Comparison of ENCODE assay signal across 8 mouse cellular contexts in the genomic region with DNA sequence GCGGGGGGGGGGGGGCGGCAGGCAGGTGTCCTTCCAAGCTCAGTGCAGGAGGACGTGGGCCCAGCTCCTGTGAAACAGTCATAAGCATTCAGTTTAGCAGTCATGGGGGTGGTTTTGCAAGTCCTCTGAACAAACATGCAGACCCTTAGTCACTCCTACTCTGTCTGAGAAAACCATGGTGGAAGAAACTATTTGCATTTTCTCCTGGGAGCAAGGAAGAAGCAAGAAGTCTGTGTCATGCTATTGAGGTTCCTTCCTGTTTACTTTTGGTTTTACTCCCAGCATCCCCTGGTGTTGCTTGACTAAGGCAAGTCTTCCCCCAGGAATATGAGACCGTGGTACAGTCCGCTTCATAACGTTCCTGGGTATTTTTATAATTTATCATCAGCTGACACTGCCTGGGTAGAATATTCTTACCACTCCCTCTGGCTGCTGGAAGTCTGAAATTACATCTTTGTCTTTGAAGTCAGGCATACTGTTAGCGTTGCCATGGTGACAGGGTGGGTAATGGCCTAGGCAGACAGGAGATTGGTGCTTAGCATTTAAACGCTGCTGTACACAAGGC.
A peak's percentile ranks its signal among the peaks of the same experiment; 100 is the strongest.
DNase-seq lines count a peak whose midpoint lies in the region; ATAC-seq and TF ChIP-seq lines count a peak whose summit lies in the region.

No protein-coding gene starts in this region.

- DNase-seq in spleen, adult 2 months (ENCODE audit: low read depth in 1 of 2, low spot score in 2 of 2): peak; percentile 23 to 61
- DNase-seq in spleen, adult 12 weeks (ENCODE audit: low spot score): no peak
- DNase-seq in embryo, embryonic 11.5 days (ENCODE audit: low read depth, low spot score): peak; percentile 80
- peak; percentile 60 for DNase-seq in gastrocnemius, postnatal 14 days
- DNase-seq in limb, embryonic 10.5 days (ENCODE audit: low spot score): peak; percentile 75

- no peak overlapping the region for H3K9ac ChIP-seq in intestine, postnatal 0 days (ENCODE audit: low read depth, low read length)
- H3K9ac ChIP-seq in midbrain, embryonic 12.5 days (replicated peaks): no peak overlapping the region
- no peak overlapping the region for H3K9ac ChIP-seq in stomach, embryonic 16.5 days (ENCODE audit: low read length)

- no peaks in the 10 kb centered on the region; the same call in 1 of the 2 replicates for H3K36me3 ChIP-seq in spleen, adult 2 months (ENCODE audit: control insufficient read depth, insufficient read depth, low read length)
- H3K36me3 ChIP-seq in intestine, postnatal 0 days (ENCODE audit: control insufficient read depth, insufficient read depth): no peaks in the 10 kb centered on the region
- H3K36me3 ChIP-seq in limb, embryonic 10.5 days: 0 out of 2 replicates have a peak, but pooled peaks cover 2% of the 10 kb centered on the region
- no peaks in the 10 kb centered on the region for H3K36me3 ChIP-seq in midbrain, embryonic 12.5 days
- H3K36me3 ChIP-seq in stomach, embryonic 16.5 days (ENCODE audit: control insufficient read depth, insufficient read depth, low read length): no peaks in the 10 kb centered on the region

- H3K27me3 ChIP-seq in spleen, adult 2 months (ENCODE audit: control insufficient read depth, insufficient read depth, low read length): no peaks in the 10 kb centered on the region
- H3K27me3 ChIP-seq in intestine, postnatal 0 days (replicated peaks; ENCODE audit: control insufficient read depth, insufficient read depth, low read length): no peaks in the 10 kb centered on the region
- H3K27me3 ChIP-seq in limb, embryonic 10.5 days (ENCODE audit: low read depth, poor library complexity, severe bottlenecking): no peaks in the 10 kb centered on the region
- H3K27me3 ChIP-seq in midbrain, embryonic 12.5 days: no peaks in the 10 kb centered on the region
- H3K27me3 ChIP-seq in stomach, embryonic 16.5 days (ENCODE audit: control insufficient read depth, insufficient read depth, low read length): no peaks in the 10 kb centered on the region

- H3K27ac ChIP-seq in spleen, adult 2 months (ENCODE audit: insufficient read depth, low read length): no peak overlapping the region
- H3K27ac ChIP-seq in intestine, postnatal 0 days (ENCODE audit: low read depth, low read length): no peak overlapping the region
- H3K27ac ChIP-seq in limb, embryonic 10.5 days: peak overlapping the region; percentile 54; the same call in 1 of the 2 replicates
- peak overlapping the region; percentile 72 for H3K27ac ChIP-seq in midbrain, embryonic 12.5 days (replicated peaks)
- H3K27ac ChIP-seq in stomach, embryonic 16.5 days (ENCODE audit: low read length): peak overlapping the region; percentile 60

- WGBS in spleen, adult 2 months: 20% methylated on average over 8 of the region's 8 CpGs
- 16% methylated on average over 8 of the region's 8 CpGs for WGBS in intestine, postnatal 0 days
- 25% methylated on average over 8 of the region's 8 CpGs for WGBS in limb, embryonic 10.5 days
- 29% methylated on average over 8 of the region's 8 CpGs for WGBS in midbrain, embryonic 12.5 days
- WGBS in stomach, embryonic 16.5 days: 10% methylated on average over 8 of the region's 8 CpGs

- no peak overlapping the region for H3K4me3 ChIP-seq in spleen, adult 2 months (ENCODE audit: extremely low read depth, insufficient read depth, insufficient read length)
- H3K4me3 ChIP-seq in intestine, postnatal 0 days (ENCODE audit: low read depth, low read length): no peak overlapping the region
- peak overlapping the region; percentile 2; the same call in 1 of the 2 replicates for H3K4me3 ChIP-seq in limb, embryonic 10.5 days
- H3K4me3 ChIP-seq in midbrain, embryonic 12.5 days: no peak overlapping the region
- no peak overlapping the region for H3K4me3 ChIP-seq in stomach, embryonic 16.5 days (replicated peaks; ENCODE audit: low read length)

- H3K4me2 ChIP-seq in intestine, postnatal 0 days (replicated peaks; ENCODE audit: low read depth): no peak overlapping the region; the same call in 1 of the 2 replicates
- no peak overlapping the region; the same call in 1 of the 2 replicates for H3K4me2 ChIP-seq in midbrain, embryonic 12.5 days (replicated peaks)
- no peak overlapping the region for H3K4me2 ChIP-seq in stomach, embryonic 16.5 days (ENCODE audit: low read depth, low read length)

- no peaks in the 10 kb centered on the region for H3K9me3 ChIP-seq in intestine, postnatal 0 days (ENCODE audit: control insufficient read depth)
- H3K9me3 ChIP-seq in limb, embryonic 10.5 days (replicated peaks): no peaks in the 10 kb centered on the region
- H3K9me3 ChIP-seq in midbrain, embryonic 12.5 days: no peaks in the 10 kb centered on the region
- no peaks in the 10 kb centered on the region for H3K9me3 ChIP-seq in stomach, embryonic 16.5 days (replicated peaks; ENCODE audit: control insufficient read depth, low read length)

- peaks cover 11% of the 10 kb centered on the region for H3K4me1 ChIP-seq in spleen, adult 2 months (ENCODE audit: control insufficient read depth, insufficient read depth, insufficient read length)
- H3K4me1 ChIP-seq in intestine, postnatal 0 days (replicated peaks; ENCODE audit: control insufficient read depth, insufficient read depth, low read length): peaks cover 3% of the 10 kb centered on the region; the same call in 1 of the 2 replicates
- peaks cover 37% of the 10 kb centered on the region for H3K4me1 ChIP-seq in limb, embryonic 10.5 days
- H3K4me1 ChIP-seq in midbrain, embryonic 12.5 days: peaks cover 44% of the 10 kb centered on the region
- H3K4me1 ChIP-seq in stomach, embryonic 16.5 days (ENCODE audit: control insufficient read depth, insufficient read depth, low read length): peaks cover 21% of the 10 kb centered on the region

- no peak for TF ChIP-seq CTCF in spleen, adult 2 months (IDR thresholded peaks at IDR 0.05; ENCODE audit: extremely low read depth, insufficient read depth, insufficient read length, insufficient replicate concordance)
- peak; percentile 60 for TF ChIP-seq CTCF in intestine, postnatal 0 days (IDR thresholded peaks at IDR 0.05; ENCODE audit: low read depth)

- no peak for TF ChIP-seq POLR2A in spleen, adult 2 months (IDR thresholded peaks at IDR 0.05; ENCODE audit: low read depth, low read length)

- intact Hi-C loops in gastrocnemius, postnatal 14 days (cut with DNase I; ENCODE audit: low total_unique reads): no loop called here

- peak; percentile 71 for ATAC-seq in intestine, postnatal 0 days
- peak; percentile 77 for ATAC-seq in midbrain, embryonic 12.5 days (ENCODE audit: low FRiP score, low read depth)
- ATAC-seq in stomach, embryonic 16.5 days (ENCODE audit: insufficient read depth, low FRiP score): peak; percentile 83

Comparison
In these comparisons a context has a peak if more than half of its experiments do, and no peak if none do; other contexts are left out.
1. H3K27ac ChIP-seq: peak in limb, embryonic 10.5 days (single experiment), midbrain, embryonic 12.5 days (single experiment) and stomach, embryonic 16.5 days (single experiment); none in spleen, adult 2 months (single experiment) and intestine, postnatal 0 days (single experiment).
2. Peak in every context shown above with its lines, with median percentiles within 50 percentile points of each other: ATAC-seq.